Mouse (Mus musculus) testis, adult 2 months (tissue): ENCODE measurements around the gene Kcnh7. TPM values are rescaled to one million over a fixed set of nuclear protein-coding genes. Genes with fewer than 3 reads are reported as not detected.
"Not testable (repeated sequence)": the region's sequence is repeated elsewhere in the genome, so short reads cannot be mapped to it uniquely, and the experiment has no call there.

Experiments
- H3K27ac ChIP-seq: fragments of 200-500 bp; 2 replicates; pipeline ENCODE4 v1.5.1; 2012; ENCODE audit warnings: low read depth, low read length; ENCODE audit not compliant: control insufficient read depth, insufficient read depth
- H3K27me3 ChIP-seq: fragments of 200-500 bp; 2 replicates; pipeline ENCODE4 v1.6.1; 2012; ENCODE audit warnings: mild to moderate bottlenecking, low read length, moderate library complexity; ENCODE audit not compliant: control insufficient read depth, insufficient read depth
- H3K36me3 ChIP-seq: fragments of 200-500 bp; 2 replicates; pipeline ENCODE4 v1.6.1; 2012; ENCODE audit warnings: mild to moderate bottlenecking, low read length; ENCODE audit not compliant: control insufficient read depth, insufficient read depth
- H3K4me1 ChIP-seq: fragments of 200-500 bp; 2 replicates; pipeline ENCODE4 v1.6.1; 2012; ENCODE audit warnings: low read length; ENCODE audit not compliant: control insufficient read depth, insufficient read depth
- H3K4me3 ChIP-seq: fragments of 200-500 bp; 2 replicates; pipeline ENCODE4 v1.5.1; 2012; ENCODE audit warnings: low read depth, mild to moderate bottlenecking, low read length, moderate library complexity, mixed read lengths; ENCODE audit not compliant: control insufficient read depth
- CTCF ChIP-seq: fragments of 200-500 bp; IDR thresholded peaks from 2 replicates; pipeline ENCODE4 v1.5.1; 2012; ENCODE audit warnings: low read depth, mild to moderate bottlenecking, inconsistent platforms, low read length, moderate library complexity; ENCODE audit not compliant: control insufficient read depth, insufficient read depth, insufficient replicate concordance
- POLR2A ChIP-seq: fragments of 200-500 bp; IDR thresholded peaks from 2 replicates; pipeline ENCODE4 v1.6.1; 2012; ENCODE audit warnings: low read depth, mild to moderate bottlenecking, inconsistent platforms, low read length, moderate library complexity; ENCODE audit not compliant: control insufficient read depth
- polyA plus RNA-seq: library from polyadenylated mRNA; depleted of rRNA; stranded (reverse); fragments of >200 nt; gene quantifications from 2 replicates; pipeline ENCODE4 v1.2.3, GENCODE M21; 2012

Gene Kcnh7
- polyA plus RNA-seq, 1 experiment, result 0.10 TPM

- Histone ChIP-seq H3K27me3 (no peaks in the 10 kb centered on the region), H3K36me3 (no peaks in the 10 kb centered on the region), H3K4me3 (no peak overlapping the region), H3K4me1 (no peaks in the 10 kb centered on the region), H3K27ac (no peak overlapping the region)
- TF ChIP-seq CTCF, result no peak
- TF ChIP-seq POLR2A, result no peak
Measured at GRCm38 (mm10) chr2:62717270-62717669, 466.8 kb downstream of the Kcnh7 start.

DNA sequence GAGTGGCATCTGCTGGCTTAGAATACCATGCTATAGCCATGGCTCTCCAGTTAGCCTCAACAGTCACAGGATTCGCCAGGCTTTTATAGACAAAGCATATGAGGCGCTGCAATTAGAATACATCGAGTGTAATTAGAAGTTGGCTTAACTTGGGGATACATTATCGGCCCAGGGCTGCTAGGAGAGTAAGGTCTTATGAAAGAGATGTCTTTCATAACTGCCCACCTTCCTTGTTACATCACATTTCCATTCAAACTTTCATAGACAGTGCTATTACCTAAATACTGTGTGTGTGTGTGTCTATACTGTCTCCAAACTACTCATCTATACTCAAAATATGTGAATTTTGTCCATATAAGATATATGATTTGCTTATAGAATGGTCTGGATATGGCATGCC lies 468.8 kb downstream of the Kcnh7 start:
- Histone ChIP-seq H3K36me3 (no peaks in the 10 kb centered on the region), H3K27me3 (no peaks in the 10 kb centered on the region), H3K4me3 (no peak overlapping the region), H3K27ac (no peak overlapping the region), H3K4me1 (no peaks in the 10 kb centered on the region)
- TF ChIP-seq POLR2A (no peak), CTCF (no peak)

DNA sequence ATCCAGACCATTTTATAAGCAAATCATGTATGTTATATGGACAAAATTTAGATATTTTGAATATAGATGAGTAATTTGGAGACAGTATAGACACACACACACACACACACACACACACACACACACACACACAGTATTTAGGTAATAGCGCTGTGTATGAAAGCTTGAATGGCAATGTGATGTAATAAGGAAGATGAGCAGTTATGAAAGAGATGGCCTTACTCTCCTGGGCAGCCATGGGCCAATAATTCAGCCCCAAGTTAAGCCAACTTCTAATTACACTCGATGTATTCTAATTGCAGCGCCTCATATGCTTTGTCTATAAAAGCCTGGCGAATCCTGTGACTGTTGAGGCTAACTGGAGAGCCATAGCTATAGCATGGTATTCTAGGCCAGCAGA lies 469.7 kb downstream of the Kcnh7 start:
- not testable (repeated sequence) for H3K4me1 ChIP-seq, H3K27ac ChIP-seq, H3K27me3 ChIP-seq, H3K4me3 ChIP-seq, H3K36me3 ChIP-seq

GRCm38 (mm10) chr2:62709633-62710032 lies 474.5 kb downstream of the Kcnh7 start:
- Histone ChIP-seq H3K4me3 (no peak overlapping the region), H3K4me1 (no peaks in the 10 kb centered on the region), H3K36me3 (no peaks in the 10 kb centered on the region), H3K27ac (no peak overlapping the region), H3K27me3 (no peaks in the 10 kb centered on the region)
- TF ChIP-seq CTCF (no peak), POLR2A (no peak)

DNA sequence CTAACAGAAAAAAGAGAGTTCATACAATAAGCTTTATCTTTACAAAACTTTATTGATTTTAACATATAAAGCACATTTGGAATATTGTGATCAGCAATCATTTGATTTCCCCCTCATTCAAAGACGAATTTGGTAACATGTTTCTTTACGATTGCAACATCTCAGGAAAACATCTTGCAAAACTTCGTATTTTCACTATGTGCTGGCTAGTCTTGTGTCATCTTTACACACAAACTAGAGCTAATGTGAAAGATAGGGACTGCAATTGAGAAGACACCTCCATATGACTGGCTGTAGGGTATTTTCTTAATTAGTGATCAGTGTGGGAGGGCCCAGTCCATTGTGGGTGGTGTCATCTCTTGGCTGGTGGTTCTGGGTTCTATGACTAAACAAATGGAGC lies 477.8 kb downstream of the Kcnh7 start:
- no peak overlapping the region for H3K4me3 ChIP-seq
- no peaks in the 10 kb centered on the region for H3K36me3 ChIP-seq
- no peak for TF ChIP-seq CTCF
- no peak for TF ChIP-seq POLR2A
- peaks cover 2% of the 10 kb centered on the region; the same call in 1 of the 2 replicates for H3K4me1 ChIP-seq
- H3K27ac ChIP-seq, result no peak overlapping the region
- H3K27me3 ChIP-seq, result no peaks in the 10 kb centered on the region

DNA sequence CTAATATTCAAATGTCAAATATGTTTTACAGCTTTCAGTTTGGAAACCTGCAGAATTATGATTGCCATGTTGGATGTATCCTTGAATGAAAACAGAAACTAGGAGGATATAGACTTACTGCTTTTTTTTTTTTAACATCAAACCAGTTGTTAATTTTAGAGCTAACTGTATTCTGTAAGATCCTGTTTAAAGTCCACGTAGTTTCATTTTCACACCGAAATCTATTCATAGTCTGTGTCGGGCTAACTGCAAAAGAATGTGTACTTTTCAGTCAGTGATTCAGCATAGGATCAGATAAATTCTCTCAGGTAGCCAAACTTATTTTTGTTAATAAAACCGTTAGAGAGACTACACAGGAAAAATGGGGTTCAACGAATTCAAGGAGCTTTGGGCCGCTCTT lies 498.2 kb downstream of the Kcnh7 start:
- Histone ChIP-seq H3K4me1 (no peaks in the 10 kb centered on the region), H3K27ac (no peak overlapping the region), H3K27me3 (no peaks in the 10 kb centered on the region), H3K36me3 (no peaks in the 10 kb centered on the region), H3K4me3 (no peak overlapping the region)
- TF ChIP-seq POLR2A (no peak), CTCF (no peak)

- TF ChIP-seq CTCF, result no peak
- no peak for TF ChIP-seq POLR2A
- H3K36me3 ChIP-seq, result no peaks in the 10 kb centered on the region
- H3K4me1 ChIP-seq, result no peaks in the 10 kb centered on the region
- H3K4me3 ChIP-seq, result no peak overlapping the region
- peak overlapping the region; percentile 8; the same call in 1 of the 2 replicates for H3K27ac ChIP-seq
- H3K27me3 ChIP-seq, result no peaks in the 10 kb centered on the region
Measured at GRCm38 (mm10) chr2:62684989-62685595, 499.0 kb downstream of the Kcnh7 start.

DNA sequence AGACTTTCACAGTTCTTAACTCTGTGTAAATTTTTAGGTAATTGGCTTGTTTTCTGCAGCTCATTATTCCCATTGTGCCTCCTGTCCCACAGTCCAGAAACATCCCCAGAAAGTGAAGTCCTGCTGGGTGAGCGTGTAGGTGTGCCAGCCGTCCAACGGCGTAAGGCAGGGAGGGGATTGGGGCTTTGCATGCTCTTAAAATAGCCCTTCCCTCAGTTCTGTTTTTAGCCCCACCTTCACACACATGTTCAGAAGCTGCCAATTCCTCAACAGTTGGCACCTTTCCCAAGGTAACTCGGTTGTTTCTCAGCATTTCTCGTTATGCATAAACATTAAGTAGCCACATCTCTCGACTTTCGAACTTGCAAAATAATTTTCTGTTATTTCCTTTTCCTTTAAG lies 502.4 kb downstream of the Kcnh7 start:
- Histone ChIP-seq H3K36me3 (no peaks in the 10 kb centered on the region), H3K4me3 (no peak overlapping the region), H3K4me1 (no peaks in the 10 kb centered on the region), H3K27ac (no peak overlapping the region), H3K27me3 (no peaks in the 10 kb centered on the region)
- TF ChIP-seq POLR2A (no peak), CTCF (no peak)
